Mouse (Mus musculus) neural tube, embryonic 11.5 days (tissue): ENCODE data around the gene Slc39a11. TPM values are rescaled to one million over a fixed set of nuclear protein-coding genes. Genes with fewer than 3 reads are reported as not detected.

Source experiments
- ATAC-seq: fragments of 200-750 bp; cut with Nextera tagmentation; 2 replicates; pipeline ENCODE4 v1.8.0; 2017; ENCODE audit warnings: moderate number of reproducible peaks, mild to moderate bottlenecking, moderate TSS enrichment, moderate library complexity; ENCODE audit not compliant: insufficient read depth, low FRiP score, low TSS enrichment
- DNase-seq: peaks from one replicate; pipeline ENCODE4 v3.0.0-alpha.2; 2015; ENCODE audit warnings: low spot score
- H3K27ac ChIP-seq: fragments of 300-500 bp; sonication (generic); 2 replicates; pipeline ENCODE4 v1.5.1; 2014; ENCODE audit warnings: low read depth, mild to moderate bottlenecking, low read length
- H3K27me3 ChIP-seq: fragments of 300-500 bp; sonication (generic); 2 replicates; pipeline ENCODE4 v1.6.1; 2014; ENCODE audit warnings: mild to moderate bottlenecking, low read length, mixed read lengths; ENCODE audit not compliant: control insufficient read depth, insufficient read depth
- H3K36me3 ChIP-seq: fragments of 300-500 bp; sonication (generic); 2 replicates; pipeline ENCODE4 v1.6.1; 2014; ENCODE audit warnings: mild to moderate bottlenecking, low read length, moderate library complexity, mixed read lengths; ENCODE audit not compliant: control insufficient read depth, insufficient read depth
- H3K4me1 ChIP-seq: fragments of 300-500 bp; sonication (generic); 2 replicates; pipeline ENCODE4 v1.6.1; 2014; ENCODE audit warnings: low read length, mixed read lengths; ENCODE audit not compliant: control insufficient read depth, insufficient read depth
- H3K4me2 ChIP-seq: fragments of 300-500 bp; sonication (generic); 2 replicates; pipeline ENCODE4 v1.6.1; 2014; ENCODE audit warnings: low read depth, mild to moderate bottlenecking, moderate library complexity
- H3K4me3 ChIP-seq: fragments of 300-500 bp; sonication (generic); 2 replicates; pipeline ENCODE4 v1.5.1; 2014; ENCODE audit warnings: low read depth, low read length
- H3K9ac ChIP-seq: fragments of 300-500 bp; sonication (generic); 2 replicates; pipeline ENCODE4 v1.6.1; 2014; ENCODE audit warnings: mild to moderate bottlenecking, low read length
- H3K9me3 ChIP-seq: fragments of 300-500 bp; sonication (generic); 2 replicates; pipeline ENCODE4 v1.6.1; 2016; ENCODE audit warnings: low read length; ENCODE audit not compliant: control insufficient read depth
- WGBS: fragments of 180-500 bp; shearing (Covaris S2); extraction: QIAGEN DNeasy Blood & Tissue Kit; methylation state at CpG from one replicate; pipeline ENCODE4 v1.1.7; 2014; 5-methylcytosine and 5-hydroxymethylcytosine counted together
- polyA plus RNA-seq: library from polyadenylated mRNA; unstranded; fragments of >200 nt; fragmentation: Nextera tagmentation; extraction: Ambion mirVana; gene quantifications from 2 replicates; pipeline ENCODE4 v1.2.1, GENCODE M21; 2014

The Slc39a11 gene
- polyA plus RNA-seq, 1 experiment from 2014 or later = 20.1 TPM

DNA sequence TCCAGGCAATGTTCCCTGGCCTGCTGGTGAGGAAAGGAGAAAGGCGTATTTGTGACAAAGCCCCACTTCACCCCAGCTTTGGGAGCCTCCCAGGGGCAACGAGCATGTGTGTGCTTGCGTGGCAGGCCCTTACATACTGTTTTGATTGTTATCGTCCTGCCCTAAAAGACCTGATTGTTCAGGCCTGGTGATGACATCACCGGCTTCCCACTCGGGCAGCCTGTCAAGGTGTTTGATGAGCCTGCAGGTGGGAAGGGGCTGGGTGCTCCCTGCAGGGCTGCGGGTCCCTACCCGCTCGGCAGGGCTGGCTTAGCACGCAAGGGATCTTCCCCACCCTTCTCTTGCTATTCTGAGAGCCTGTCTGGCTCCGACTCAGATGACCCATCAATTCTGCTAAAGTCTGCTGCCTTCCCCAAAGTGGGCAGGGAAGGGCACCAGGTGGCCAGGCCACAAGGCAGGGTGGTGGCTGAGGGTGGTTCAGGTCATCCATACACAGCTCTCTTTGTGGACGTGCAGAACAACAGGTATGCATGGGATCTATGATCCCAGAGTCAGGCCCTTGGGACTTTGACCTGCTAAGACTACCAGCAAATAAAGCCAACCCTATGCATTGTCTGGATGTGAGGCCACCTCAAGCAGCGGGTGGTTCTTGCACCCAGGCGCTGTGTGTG lies 390.0 kb downstream of the Slc39a11 start:
- H3K9ac ChIP-seq = no peak overlapping the region
- no peak overlapping the region for H3K4me2 ChIP-seq
- H3K27ac ChIP-seq = no peak overlapping the region
- no peaks in the 10 kb centered on the region for H3K9me3 ChIP-seq
- H3K4me1 ChIP-seq = peaks cover 3% of the 10 kb centered on the region; the same call in 1 of the 2 replicates
- WGBS = 79% methylated on average over 14 of the region's 14 CpGs
- ATAC-seq (no peak), DNase-seq (no peak)
- no peaks in the 10 kb centered on the region for H3K27me3 ChIP-seq
- H3K4me3 ChIP-seq = no peak overlapping the region
- H3K36me3 ChIP-seq = no peaks in the 10 kb centered on the region

DNA sequence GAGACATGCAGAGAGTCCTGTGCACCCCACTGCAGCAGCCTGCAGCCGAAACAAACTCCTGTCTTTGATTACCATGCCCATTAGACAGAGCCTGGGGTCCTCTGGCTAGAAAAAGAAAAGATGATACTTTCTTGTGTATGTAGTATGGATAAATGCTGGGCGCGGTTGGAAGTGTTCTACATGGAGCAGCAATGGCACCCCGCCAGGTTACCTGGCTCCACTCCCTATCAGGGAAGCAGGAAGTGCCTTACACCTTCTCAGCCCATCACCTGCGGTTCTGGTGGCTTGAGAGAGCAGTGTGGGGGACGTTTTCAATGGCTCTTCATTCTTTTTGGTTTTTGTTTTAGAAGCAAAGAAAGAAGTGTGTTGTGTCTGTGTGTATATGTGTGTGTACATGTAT lies 391.9 kb downstream of the Slc39a11 start:
- Histone ChIP-seq H3K4me2 (no peak overlapping the region), H3K27me3 (no peaks in the 10 kb centered on the region), H3K9me3 (no peaks in the 10 kb centered on the region), H3K4me1 (peaks cover 6% of the 10 kb centered on the region; the same call in 1 of the 2 replicates), H3K4me3 (no peak overlapping the region), H3K9ac (no peak overlapping the region), H3K27ac (no peak overlapping the region), H3K36me3 (no peaks in the 10 kb centered on the region)
- 85% methylated on average over 6 of the region's 6 CpGs for WGBS
- DNase-seq = no peak
- no peak for ATAC-seq

GRCm38 (mm10) chr11:113254653-113255052 lies 395.2 kb downstream of the Slc39a11 start:
- Histone ChIP-seq H3K27me3 (no peaks in the 10 kb centered on the region), H3K4me3 (no peak overlapping the region), H3K9me3 (no peaks in the 10 kb centered on the region), H3K4me2 (no peak overlapping the region), H3K27ac (no peak overlapping the region), H3K4me1 (peaks cover 6% of the 10 kb centered on the region; the same call in 1 of the 2 replicates), H3K36me3 (no peaks in the 10 kb centered on the region), H3K9ac (peak overlapping the region; percentile 29; the same call in 1 of the 2 replicates)
- 62% methylated on average over 6 of the region's 6 CpGs for WGBS
- ATAC-seq (no peak), DNase-seq (no peak)

- Histone ChIP-seq H3K9ac (no peak overlapping the region), H3K9me3 (no peaks in the 10 kb centered on the region), H3K27me3 (no peaks in the 10 kb centered on the region), H3K4me2 (no peak overlapping the region), H3K36me3 (no peaks in the 10 kb centered on the region), H3K4me3 (no peak overlapping the region), H3K27ac (no peak overlapping the region), H3K4me1 (peaks cover 6% of the 10 kb centered on the region; the same call in 1 of the 2 replicates)
- WGBS = 89% methylated on average over 4 of the region's 4 CpGs
- DNase-seq (no peak), ATAC-seq (no peak)
Measured at GRCm38 (mm10) chr11:113253169-113253568, 396.7 kb downstream of the Slc39a11 start.

- no peak for DNase-seq
- H3K4me2 ChIP-seq = no peak overlapping the region
- no peak overlapping the region for H3K4me3 ChIP-seq
- peaks cover 6% of the 10 kb centered on the region; the same call in 1 of the 2 replicates for H3K4me1 ChIP-seq
- 94% methylated on average over 7 of the region's 7 CpGs for WGBS
- H3K9me3 ChIP-seq = no peaks in the 10 kb centered on the region
- H3K9ac ChIP-seq = no peak overlapping the region
- no peaks in the 10 kb centered on the region for H3K36me3 ChIP-seq
- no peaks in the 10 kb centered on the region for H3K27me3 ChIP-seq
- ATAC-seq = no peak
- H3K27ac ChIP-seq = no peak overlapping the region
Measured at GRCm38 (mm10) chr11:113251172-113251571, 398.7 kb downstream of the Slc39a11 start.

GRCm38 (mm10) chr11:113246475-113246874 lies 403.4 kb downstream of the Slc39a11 start:
- DNase-seq (no peak), ATAC-seq (no peak)
- Histone ChIP-seq H3K9me3 (no peaks in the 10 kb centered on the region), H3K4me2 (no peak overlapping the region), H3K36me3 (no peaks in the 10 kb centered on the region), H3K27ac (no peak overlapping the region), H3K4me3 (no peak overlapping the region), H3K27me3 (no peaks in the 10 kb centered on the region), H3K4me1 (no peaks in the 10 kb centered on the region), H3K9ac (no peak overlapping the region)
- WGBS = 72% methylated on average over 9 of the region's 9 CpGs

DNA sequence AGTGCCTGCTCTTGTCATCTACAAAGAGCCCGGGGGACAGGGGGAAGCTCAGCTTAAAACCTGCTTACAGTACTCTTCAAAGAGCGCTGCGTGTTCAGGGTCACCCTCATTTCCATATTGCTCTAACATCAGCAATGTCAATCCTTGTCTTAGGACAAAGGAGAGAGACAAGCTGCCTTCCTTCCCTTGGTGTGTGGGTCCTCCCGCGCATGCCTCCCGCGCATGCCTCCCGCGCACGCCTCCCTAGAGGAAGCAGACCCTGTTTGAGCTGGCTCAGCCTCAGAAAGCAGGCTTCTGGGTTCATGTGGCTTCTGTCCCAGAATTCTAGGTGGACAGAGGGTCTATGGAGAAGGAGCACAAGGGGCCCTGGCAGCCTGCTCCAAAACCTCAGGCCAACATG lies 404.2 kb downstream of the Slc39a11 start:
- no peak for DNase-seq

GRCm38 (mm10) chr11:113234432-113234831 lies 415.4 kb downstream of the Slc39a11 start:
- H3K4me2 ChIP-seq = no peak overlapping the region
- H3K4me1 ChIP-seq = peaks cover 17% of the 10 kb centered on the region
- no peak overlapping the region for H3K9ac ChIP-seq
- H3K36me3 ChIP-seq = no peaks in the 10 kb centered on the region
- H3K4me3 ChIP-seq = no peak overlapping the region
- DNase-seq (no peak), ATAC-seq (no peak)
- H3K27me3 ChIP-seq = no peaks in the 10 kb centered on the region
- WGBS = 87% methylated on average over 2 of the region's 2 CpGs
- H3K27ac ChIP-seq = no peak overlapping the region
- no peaks in the 10 kb centered on the region for H3K9me3 ChIP-seq

More for the DNA sequence above, 404.2 kb downstream of the Slc39a11 start:
- H3K36me3 ChIP-seq = no peaks in the 10 kb centered on the region
- no peak overlapping the region for H3K9ac ChIP-seq
- ATAC-seq = no peak
- no peaks in the 10 kb centered on the region for H3K4me1 ChIP-seq
- H3K27ac ChIP-seq = 0 out of 2 replicates have a peak overlapping the region, but pooled peaks have one; percentile 27
- H3K4me2 ChIP-seq = no peak overlapping the region
- no peaks in the 10 kb centered on the region for H3K9me3 ChIP-seq
- H3K27me3 ChIP-seq = no peaks in the 10 kb centered on the region
- 79% methylated on average over 10 of the region's 10 CpGs for WGBS
- H3K4me3 ChIP-seq = no peak overlapping the region

- H3K4me3 ChIP-seq = no peak overlapping the region
- ATAC-seq = peak; percentile 31; the same call in 1 of the 2 replicates
- H3K27ac ChIP-seq = 0 out of 2 replicates have a peak overlapping the region, but pooled peaks have one; percentile 8
- H3K4me1 ChIP-seq = peaks cover 17% of the 10 kb centered on the region
- no peaks in the 10 kb centered on the region for H3K9me3 ChIP-seq
- H3K4me2 ChIP-seq = no peak overlapping the region
- H3K36me3 ChIP-seq = no peaks in the 10 kb centered on the region
- DNase-seq = peak; percentile 46
- WGBS = 10% methylated on average over 6 of the region's 6 CpGs
- H3K9ac ChIP-seq = no peak overlapping the region; the same call in 1 of the 2 replicates
- no peaks in the 10 kb centered on the region for H3K27me3 ChIP-seq
Measured at GRCm38 (mm10) chr11:113232049-113232448, 417.8 kb downstream of the Slc39a11 start.
